Mouse (Mus musculus): ENCODE data around the gene Tcf7l2. TPM values are rescaled to one million over a fixed set of nuclear protein-coding genes. Genes with fewer than 3 reads are reported as not detected.
A peak's percentile ranks its signal among the peaks of the same experiment; 100 is the strongest.

The Tcf7l2 gene
- polyA plus RNA-seq, 1 experiment = 10.3 TPM

DNA sequence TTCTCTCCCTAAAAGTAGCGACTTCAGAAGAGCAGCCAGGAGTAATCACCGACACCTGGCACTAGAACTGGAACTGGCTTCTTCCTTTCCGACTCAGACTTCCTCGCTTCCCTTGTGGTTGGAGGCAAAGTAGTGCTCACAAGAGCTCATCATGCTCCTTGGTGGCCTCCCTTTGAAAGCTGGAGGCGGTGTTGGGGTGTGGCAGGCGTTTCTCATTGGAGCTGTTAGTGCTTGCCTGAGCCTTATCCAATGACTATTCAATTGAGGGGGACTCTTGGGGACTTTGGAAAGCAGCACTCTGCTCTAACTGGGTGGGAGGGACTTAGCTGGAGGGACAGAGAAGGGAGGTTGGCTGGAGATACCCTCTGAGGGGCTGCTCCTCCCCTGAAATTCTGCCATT is 9.1 kb upstream of the Tcf7l2 start:
- no peaks in the 10 kb centered on the region for H3K27me3 ChIP-seq (ENCODE audit: control insufficient read depth, insufficient read depth, insufficient read length)
- no peak overlapping the region for H3K4me3 ChIP-seq (ENCODE audit: insufficient read depth, poor library complexity, severe bottlenecking)
- TF ChIP-seq MYOG (IDR thresholded peaks at IDR 0.05; ENCODE audit: control insufficient read depth, extremely low read depth, insufficient read length) = no peak
- no peak for TF ChIP-seq MAX (IDR thresholded peaks at IDR 0.05)
- no peak for TF ChIP-seq FOSL1 (IDR thresholded peaks at IDR 0.05; ENCODE audit: insufficient read depth, low read length, poor library complexity, severe bottlenecking)
- TF ChIP-seq USF1 (IDR thresholded peaks at IDR 0.05; ENCODE audit: low read depth) = no peak
- TF ChIP-seq CTCF (IDR thresholded peaks at IDR 0.05; ENCODE audit: control insufficient read depth, insufficient read depth, insufficient read length) = no peak
- TF ChIP-seq CEBPB (IDR thresholded peaks at IDR 0.05; ENCODE audit: low read depth) = no peak
- no peak for TF ChIP-seq MYOD1 (IDR thresholded peaks at IDR 0.05; ENCODE audit: control insufficient read depth, insufficient read length, low read depth)
- H3K79me3 ChIP-seq (ENCODE audit: low read depth) = no peaks in the 10 kb centered on the region
- H3K79me2 ChIP-seq (ENCODE audit: control insufficient read depth, insufficient read depth) = no peaks in the 10 kb centered on the region
- no peak overlapping the region for H3ac ChIP-seq (ENCODE audit: control insufficient read depth, insufficient read length, low read depth)
- H3K36me3 ChIP-seq (ENCODE audit: control insufficient read depth, insufficient read depth) = no peaks in the 10 kb centered on the region

DNA sequence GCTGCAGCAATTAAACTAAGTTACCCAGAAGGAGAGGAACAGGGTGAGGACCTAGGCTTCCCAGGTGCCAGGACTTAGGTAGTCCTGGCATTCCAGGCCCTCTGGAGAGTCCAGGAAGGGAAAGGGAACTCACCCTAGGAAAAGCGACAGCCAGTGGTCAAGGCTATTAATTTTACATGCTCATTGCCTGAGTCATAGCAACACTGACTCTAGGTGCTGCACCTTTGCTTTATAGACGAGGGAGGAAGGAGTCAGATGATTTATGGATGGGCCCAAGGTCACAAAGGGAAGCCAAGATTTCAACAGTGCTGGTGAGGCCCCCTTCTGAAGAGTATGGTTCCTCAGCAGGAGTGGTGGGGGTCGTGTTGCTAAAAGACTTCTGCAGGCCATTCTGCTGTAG is 8.6 kb upstream of the Tcf7l2 start:
- TF ChIP-seq FOSL1 (IDR thresholded peaks at IDR 0.05; ENCODE audit: insufficient read depth, low read length, poor library complexity, severe bottlenecking) (no peak), MAX (IDR thresholded peaks at IDR 0.05) (no peak), MYOD1 (IDR thresholded peaks at IDR 0.05; ENCODE audit: control insufficient read depth, insufficient read length, low read depth) (no peak), CTCF (IDR thresholded peaks at IDR 0.05; ENCODE audit: control insufficient read depth, insufficient read depth, insufficient read length) (no peak), MYOG (IDR thresholded peaks at IDR 0.05; ENCODE audit: control insufficient read depth, extremely low read depth, insufficient read length) (no peak), USF1 (IDR thresholded peaks at IDR 0.05; ENCODE audit: low read depth) (no peak), CEBPB (IDR thresholded peaks at IDR 0.05; ENCODE audit: low read depth) (no peak)
- Histone ChIP-seq H3K36me3 (ENCODE audit: control insufficient read depth, insufficient read depth) (no peaks in the 10 kb centered on the region), H3K79me3 (ENCODE audit: low read depth) (no peaks in the 10 kb centered on the region), H3K79me2 (ENCODE audit: control insufficient read depth, insufficient read depth) (no peaks in the 10 kb centered on the region), H3K4me3 (ENCODE audit: insufficient read depth, poor library complexity, severe bottlenecking) (no peak overlapping the region), H3ac (ENCODE audit: control insufficient read depth, insufficient read length, low read depth) (no peak overlapping the region), H3K27me3 (ENCODE audit: control insufficient read depth, insufficient read depth, insufficient read length) (no peaks in the 10 kb centered on the region)

DNA sequence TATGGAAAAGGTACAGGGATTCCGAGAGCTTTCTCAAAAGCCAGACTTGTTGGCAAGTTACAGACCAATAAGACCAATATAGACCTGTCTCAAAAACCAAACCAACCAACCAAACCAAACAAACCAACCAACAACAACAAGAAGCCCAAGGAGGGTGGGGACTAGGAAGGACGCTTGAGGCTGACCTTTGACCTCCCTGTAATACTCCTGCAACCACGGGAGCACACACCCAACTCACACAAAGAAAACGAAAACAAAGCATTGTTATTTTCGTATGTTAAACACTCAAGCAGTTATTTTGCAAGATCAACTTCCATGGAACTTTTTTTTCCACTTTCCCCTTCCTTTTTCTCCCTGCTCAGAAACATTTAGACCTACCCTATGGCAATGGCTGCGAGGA is 5.6 kb upstream of the Tcf7l2 start:
- no peaks in the 10 kb centered on the region for H3K36me3 ChIP-seq (ENCODE audit: control insufficient read depth, insufficient read depth)
- H3K79me2 ChIP-seq (ENCODE audit: control insufficient read depth, insufficient read depth) = no peaks in the 10 kb centered on the region
- H3K4me3 ChIP-seq (ENCODE audit: insufficient read depth, poor library complexity, severe bottlenecking) = no peak overlapping the region
- no peaks in the 10 kb centered on the region for H3K27me3 ChIP-seq (ENCODE audit: control insufficient read depth, insufficient read depth, insufficient read length)
- TF ChIP-seq USF1 (IDR thresholded peaks at IDR 0.05; ENCODE audit: low read depth) (no peak), CTCF (IDR thresholded peaks at IDR 0.05; ENCODE audit: control insufficient read depth, insufficient read depth, insufficient read length) (no peak), MYOG (IDR thresholded peaks at IDR 0.05; ENCODE audit: control insufficient read depth, extremely low read depth, insufficient read length) (no peak), CEBPB (IDR thresholded peaks at IDR 0.05; ENCODE audit: low read depth) (no peak), FOSL1 (IDR thresholded peaks at IDR 0.05; ENCODE audit: insufficient read depth, low read length, poor library complexity, severe bottlenecking) (no peak), MAX (IDR thresholded peaks at IDR 0.05) (no peak), MYOD1 (IDR thresholded peaks at IDR 0.05; ENCODE audit: control insufficient read depth, insufficient read length, low read depth) (no peak)
- no peaks in the 10 kb centered on the region for H3K79me3 ChIP-seq (ENCODE audit: low read depth)
- H3ac ChIP-seq (ENCODE audit: control insufficient read depth, insufficient read length, low read depth) = no peak overlapping the region

DNA sequence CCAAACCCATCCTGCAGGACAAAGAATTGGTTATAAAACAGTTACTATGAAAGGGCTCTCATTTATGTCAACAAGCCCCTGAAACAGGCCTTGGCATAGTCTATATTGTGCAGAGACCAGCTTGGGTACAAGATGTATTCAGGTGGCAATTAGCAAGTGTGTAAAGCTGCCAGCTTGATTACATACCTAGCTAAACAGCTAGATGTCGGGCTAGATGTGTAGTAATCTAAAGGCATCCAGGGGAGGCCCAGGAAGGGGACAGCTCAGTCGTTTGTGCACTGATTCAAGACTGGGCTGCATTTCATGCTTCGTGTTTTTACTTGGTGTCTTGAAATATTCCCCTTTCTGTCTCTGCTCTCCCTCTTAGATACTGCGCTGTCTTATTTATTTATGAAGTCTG is 1.9 kb upstream of the Tcf7l2 start:
- TF ChIP-seq USF1 (IDR thresholded peaks at IDR 0.05; ENCODE audit: low read depth) (no peak), CTCF (IDR thresholded peaks at IDR 0.05; ENCODE audit: control insufficient read depth, insufficient read depth, insufficient read length) (no peak), FOSL1 (IDR thresholded peaks at IDR 0.05; ENCODE audit: insufficient read depth, low read length, poor library complexity, severe bottlenecking) (no peak), MAX (IDR thresholded peaks at IDR 0.05) (no peak), MYOG (IDR thresholded peaks at IDR 0.05; ENCODE audit: control insufficient read depth, extremely low read depth, insufficient read length) (no peak), CEBPB (IDR thresholded peaks at IDR 0.05; ENCODE audit: low read depth) (no peak)
- Histone ChIP-seq H3K4me3 (ENCODE audit: insufficient read depth, poor library complexity, severe bottlenecking) (no peak overlapping the region), H3K36me3 (ENCODE audit: control insufficient read depth, insufficient read depth) (no peaks in the 10 kb centered on the region), H3K79me2 (ENCODE audit: control insufficient read depth, insufficient read depth) (peaks cover 29% of the 10 kb centered on the region), H3K27me3 (ENCODE audit: control insufficient read depth, insufficient read depth, insufficient read length) (no peaks in the 10 kb centered on the region), H3K79me3 (ENCODE audit: low read depth) (peaks cover 19% of the 10 kb centered on the region), H3ac (ENCODE audit: control insufficient read depth, insufficient read length, low read depth) (no peak overlapping the region)

DNA sequence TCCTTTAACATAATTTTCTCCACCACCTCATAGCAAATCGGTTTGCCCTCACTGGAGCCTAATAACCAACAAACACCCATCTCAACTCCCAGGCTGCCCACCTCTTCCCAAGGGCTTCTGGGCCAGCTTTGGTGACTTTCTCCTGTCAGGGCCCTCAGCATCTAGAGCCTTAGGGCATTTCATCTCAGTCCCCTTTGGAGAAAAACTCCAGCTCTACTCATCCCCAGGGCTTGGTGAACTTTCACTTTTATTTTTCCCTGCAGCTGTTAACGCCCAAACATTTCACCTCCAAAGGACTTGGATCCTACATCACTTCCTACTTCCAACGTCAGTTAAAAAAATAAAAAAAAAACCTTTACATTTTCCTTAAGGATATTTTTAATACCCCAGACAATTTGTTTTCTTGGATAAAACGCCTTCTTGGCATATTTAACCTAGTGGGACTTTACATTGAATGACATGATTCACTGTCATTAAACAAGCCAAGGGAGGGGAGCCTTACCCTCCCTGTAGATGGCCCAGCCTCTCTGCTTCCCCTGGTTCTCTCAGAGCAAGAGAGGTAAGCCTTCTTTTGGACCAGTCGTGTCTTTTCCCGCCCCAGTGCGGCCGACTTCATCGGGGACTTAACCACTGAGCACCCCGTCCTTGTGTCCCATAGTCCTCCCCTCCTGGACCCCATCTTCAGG is 724 bp upstream of the Tcf7l2 start:
- Histone ChIP-seq H3K79me2 (ENCODE audit: control insufficient read depth, insufficient read depth) (peaks cover 41% of the 10 kb centered on the region), H3K79me3 (ENCODE audit: low read depth) (peaks cover 22% of the 10 kb centered on the region), H3K27me3 (ENCODE audit: control insufficient read depth, insufficient read depth, insufficient read length) (no peaks in the 10 kb centered on the region), H3K36me3 (ENCODE audit: control insufficient read depth, insufficient read depth) (no peaks in the 10 kb centered on the region), H3K4me3 (ENCODE audit: insufficient read depth, poor library complexity, severe bottlenecking) (peak overlapping the region; percentile 75), H3ac (ENCODE audit: control insufficient read depth, insufficient read length, low read depth) (peak overlapping the region; percentile 68)
- no peak for TF ChIP-seq MAX (IDR thresholded peaks at IDR 0.05)
- TF ChIP-seq CTCF (IDR thresholded peaks at IDR 0.05; ENCODE audit: control insufficient read depth, insufficient read depth, insufficient read length) = no peak
- no peak for TF ChIP-seq CEBPB (IDR thresholded peaks at IDR 0.05; ENCODE audit: low read depth)
- TF ChIP-seq USF1 (IDR thresholded peaks at IDR 0.05; ENCODE audit: low read depth) = no peak
- TF ChIP-seq FOSL1 (IDR thresholded peaks at IDR 0.05; ENCODE audit: insufficient read depth, low read length, poor library complexity, severe bottlenecking) = no peak
- no peak for TF ChIP-seq MYOG (IDR thresholded peaks at IDR 0.05; ENCODE audit: control insufficient read depth, extremely low read depth, insufficient read length)
- TF ChIP-seq MYOD1 (IDR thresholded peaks at IDR 0.05; ENCODE audit: control insufficient read depth, insufficient read length, low read depth) = no peak
